Mouse (Mus musculus) MEL (cell line): ENCODE data around the gene Depdc7. TPM values are rescaled to one million over a fixed set of nuclear protein-coding genes. Genes with fewer than 3 reads are reported as not detected.

Source experiments
- DNase-seq: peaks from one replicate; pipeline ENCODE4 v3.0.0; 2011; ENCODE audit warnings: low read depth, low spot score
- H3K27ac ChIP-seq: 2 replicates; pipeline ENCODE4 v1.5.1; 2012; ENCODE audit warnings: low read depth, mild to moderate bottlenecking, control low read depth, low read length, moderate library complexity; ENCODE audit not compliant: control insufficient read depth
- H3K27me3 ChIP-seq, 2 experiments: fragments of 150-350 bp in 1 of 2; sonication (generic) in 1 of 2; 2 replicates each; pipeline ENCODE4 v1.6.1; 2012; ENCODE audit warnings: low read length in 2 of 2, mild to moderate bottlenecking in 2 of 2, improper control_type of control experiment in 1 of 2, moderate library complexity in 1 of 2; ENCODE audit not compliant: insufficient read depth in 2 of 2, control insufficient read depth in 1 of 2
- H3K36me3 ChIP-seq, 2 experiments: 2 replicates each; pipeline ENCODE4 v1.6.1; 2012 to 2014; ENCODE audit warnings: low read length in 2 of 2, improper control_type of control experiment in 1 of 2, inconsistent platforms in 1 of 2, mild to moderate bottlenecking in 1 of 2; ENCODE audit not compliant: insufficient read depth in 2 of 2, control insufficient read depth in 1 of 2
- H3K4me1 ChIP-seq, 2 experiments: fragments of 150-350 bp in 1 of 2; sonication (generic) in 1 of 2; 2 replicates each; pipeline ENCODE4 v1.6.1; 2012; ENCODE audit warnings: low read length in 2 of 2, improper control_type of control experiment in 1 of 2, mild to moderate bottlenecking in 1 of 2; ENCODE audit not compliant: insufficient read depth in 2 of 2, control insufficient read depth in 1 of 2
- H3K4me3 ChIP-seq, 2 experiments: fragments of 150-350 bp in 1 of 2; sonication (generic) in 1 of 2; 2 replicates each; pipeline ENCODE4 v1.5.1; 2012; ENCODE audit warnings: low read depth in 2 of 2, low read length in 2 of 2, mild to moderate bottlenecking in 2 of 2, moderate library complexity in 2 of 2, control low read depth in 1 of 2, improper control_type of control experiment in 1 of 2; ENCODE audit not compliant: control insufficient read depth in 1 of 2, insufficient read depth in 1 of 2
- H3K79me2 ChIP-seq: 2 replicates; pipeline ENCODE4 v1.6.1; 2012; ENCODE audit warnings: mild to moderate bottlenecking, low read length, moderate library complexity; ENCODE audit not compliant: control insufficient read depth, poor library complexity, insufficient read depth
- H3K9ac ChIP-seq: 2 replicates; pipeline ENCODE4 v1.6.1; 2012; ENCODE audit warnings: low read depth, mild to moderate bottlenecking, control low read depth, low read length, moderate library complexity; ENCODE audit not compliant: control insufficient read depth, poor library complexity, severe bottlenecking
- H3K9me3 ChIP-seq: fragments of 150-350 bp; sonication (generic); replicated peaks from 2 replicates; pipeline ENCODE4 v1.6.1; 2012; ENCODE audit warnings: mild to moderate bottlenecking, low read length, improper control_type of control experiment, moderate library complexity; ENCODE audit not compliant: insufficient read depth
- CTCF ChIP-seq, 3 experiments: IDR thresholded peaks in 2 of 3; conservative IDR thresholded peaks in 1 of 3; 2 replicates each; pipeline ENCODE4 v1.5.1; 2011 to 2012; ENCODE audit warnings: low read length in 3 of 3, low read depth in 2 of 3, mild to moderate bottlenecking in 2 of 3, improper control_type of control experiment in 1 of 3, inconsistent platforms in 1 of 3, mixed read lengths in 1 of 3, moderate library complexity in 1 of 3; ENCODE audit not compliant: control insufficient read depth in 1 of 3, insufficient read depth in 1 of 3, poor library complexity in 1 of 3, severe bottlenecking in 1 of 3
- E2F4 ChIP-seq: IDR thresholded peaks from 2 replicates; pipeline ENCODE4 v1.6.1; 2011; ENCODE audit warnings: low read depth, low read length, improper control_type of control experiment, borderline replicate concordance
- EP300 ChIP-seq, 2 experiments: IDR thresholded peaks; 2 replicates each; pipeline ENCODE4 v1.6.1; 2011; ENCODE audit warnings: improper control_type of control experiment in 2 of 2, low read length in 2 of 2, low read depth in 1 of 2, mild to moderate bottlenecking in 1 of 2
- GABPA ChIP-seq: IDR thresholded peaks from 2 replicates; pipeline ENCODE4 v1.6.1; 2012; ENCODE audit warnings: low read depth, mild to moderate bottlenecking, inconsistent platforms, low read length, improper control_type of control experiment, moderate library complexity
- MAX ChIP-seq: IDR thresholded peaks from 2 replicates; pipeline ENCODE4 v1.6.1; 2011; ENCODE audit warnings: low read length, improper control_type of control experiment
- MAZ ChIP-seq: IDR thresholded peaks from 2 replicates; pipeline ENCODE4 v1.6.1; 2012; ENCODE audit warnings: low read depth, mild to moderate bottlenecking, inconsistent platforms, low read length, improper control_type of control experiment
- MEF2A ChIP-seq: IDR thresholded peaks from 2 replicates; pipeline ENCODE4 v1.6.1; 2014; ENCODE audit warnings: low read depth, mild to moderate bottlenecking, inconsistent platforms, low read length, improper control_type of control experiment; ENCODE audit not compliant: poor library complexity, insufficient replicate concordance, severe bottlenecking; ENCODE audit errors: extremely low read depth
- NRF1 ChIP-seq: IDR thresholded peaks from 2 replicates; pipeline ENCODE4 v1.6.1; 2014; ENCODE audit warnings: low read depth, mild to moderate bottlenecking, inconsistent platforms, low read length, improper control_type of control experiment, moderate library complexity; ENCODE audit not compliant: poor library complexity, insufficient read depth, severe bottlenecking
- POLR2AphosphoS5 ChIP-seq: IDR thresholded peaks from 2 replicates; pipeline ENCODE4 v1.6.1; 2012; ENCODE audit warnings: low read depth, borderline replicate concordance, mild to moderate bottlenecking, inconsistent platforms, low read length, moderate library complexity, mixed read lengths
- SIN3A ChIP-seq: IDR thresholded peaks from 2 replicates; pipeline ENCODE4 v1.6.1; 2012; ENCODE audit warnings: low read length, improper control_type of control experiment, inconsistent platforms
- TCF12 ChIP-seq: IDR thresholded peaks from 2 replicates; pipeline ENCODE4 v1.6.1; 2014; ENCODE audit warnings: low read depth, mild to moderate bottlenecking, inconsistent platforms, low read length, improper control_type of control experiment, moderate library complexity
- USF1 ChIP-seq: IDR thresholded peaks from 2 replicates; pipeline ENCODE4 v1.6.1; 2014; ENCODE audit warnings: low read depth, mild to moderate bottlenecking, inconsistent platforms, low read length, improper control_type of control experiment, moderate library complexity
- USF2 ChIP-seq, 2 experiments: IDR thresholded peaks; 2 replicates each; pipeline ENCODE4 v1.6.1; 2011 to 2012; ENCODE audit warnings: improper control_type of control experiment in 2 of 2, low read length in 2 of 2, borderline replicate concordance in 1 of 2, inconsistent platforms in 1 of 2, low read depth in 1 of 2, mild to moderate bottlenecking in 1 of 2; ENCODE audit not compliant: insufficient read depth in 1 of 2
- ZC3H11A ChIP-seq: IDR thresholded peaks from 2 replicates; pipeline ENCODE4 v1.6.1; 2012; ENCODE audit warnings: low read depth, mild to moderate bottlenecking, inconsistent platforms, low read length, improper control_type of control experiment
- polyA plus RNA-seq, 2 experiments: library from polyadenylated mRNA; stranded (reverse) in 1 of 2; unstranded in 1 of 2; fragments of >175 nt in 1 of 2; fragments of >200 nt in 1 of 2; gene quantifications; 2 replicates each; pipeline versions ENCODE4 v1.2.1 to v1.2.4; 2012; ENCODE audit warnings: low replicate concordance in 2 of 2, low read depth in 1 of 2; ENCODE audit not compliant: insufficient read length in 2 of 2, insufficient read depth in 1 of 2, missing spikeins in 1 of 2
- total RNA-seq: library from RNA; depleted of rRNA; stranded (reverse); fragments of 300-350 nt; gene quantifications from 2 replicates; pipeline ENCODE4 v1.2.3, GENCODE M21; 2012

The Depdc7 gene
- total and polyA plus RNA-seq, 3 experiments: 7.1 to 8.6 TPM; not detected in 1

GRCm38 (mm10) chr2:104743971-104744370 is 1.3 kb upstream of the Depdc7 start:
- H3K27ac ChIP-seq: no peak overlapping the region
- no peak overlapping the region for H3K9ac ChIP-seq
- TF ChIP-seq TCF12 (no peak), ZC3H11A (peak; percentile 20; the same call in 1 of the 2 replicates), CTCF (IDR thresholded peaks at IDR 0.05 in 2 of 3, conservative IDR thresholded peaks at IDR 0.05 in 1 of 3; ENCODE audit: control insufficient read depth in 1 of 3, insufficient read depth in 1 of 3, low read depth in 2 of 3, low read length in 3 of 3, poor library complexity in 1 of 3, severe bottlenecking in 1 of 3) (peak in 1 of 3 experiments; percentile 9; a peak in 1 of 6 replicates)
- H3K79me2 ChIP-seq: peaks cover 4% of the 10 kb centered on the region; the same call in 1 of the 2 replicates
- no peak overlapping the region for H3K4me3 ChIP-seq
- H3K9me3 ChIP-seq: no peaks in the 10 kb centered on the region
- H3K36me3 ChIP-seq: peaks cover 0 to 7% of the 10 kb centered on the region in 2 experiments; a peak in 2 of 4 replicates
- no peak for DNase-seq
- peaks cover 0 to 8% of the 10 kb centered on the region in 2 experiments; a peak in 3 of 4 replicates for H3K4me1 ChIP-seq
- H3K27me3 ChIP-seq: no peaks in the 10 kb centered on the region

GRCm38 (mm10) chr2:104743160-104743559 is 482 bp upstream of the Depdc7 start:
- peak overlapping the region; percentile 97 for H3K9ac ChIP-seq
- H3K9me3 ChIP-seq: no peaks in the 10 kb centered on the region
- DNase-seq: no peak
- peaks cover 4% of the 10 kb centered on the region; the same call in 1 of the 2 replicates for H3K79me2 ChIP-seq
- H3K4me1 ChIP-seq: peaks cover 0 to 8% of the 10 kb centered on the region in 2 experiments; a peak in 3 of 4 replicates
- H3K4me3 ChIP-seq: peak overlapping the region; percentile 91 to 97
- TF ChIP-seq MAZ: no peak
- TF ChIP-seq USF1: no peak
- TF ChIP-seq NRF1: no peak
- no peak for TF ChIP-seq EP300 (IDR thresholded peaks at IDR 0.05; ENCODE audit: low read depth in 1 of 2, low read length in 2 of 2)
- no peak for TF ChIP-seq USF2 (IDR thresholded peaks at IDR 0.05; ENCODE audit: borderline replicate concordance in 1 of 2, insufficient read depth in 1 of 2, low read depth in 1 of 2, low read length in 2 of 2)
- TF ChIP-seq POLR2AphosphoS5: no peak
- no peak for TF ChIP-seq E2F4
- no peak for TF ChIP-seq GABPA
- TF ChIP-seq MEF2A: no peak
- no peak for TF ChIP-seq MAX
- no peak for TF ChIP-seq SIN3A
- no peaks in the 10 kb centered on the region for H3K27me3 ChIP-seq
- peaks cover 0 to 7% of the 10 kb centered on the region in 2 experiments; a peak in 2 of 4 replicates for H3K36me3 ChIP-seq
- H3K27ac ChIP-seq: no peak overlapping the region
